Mouse (Mus musculus) stomach, postnatal 0 days (tissue): ENCODE results near the gene Trim26. TPM values are rescaled to one million over a fixed set of nuclear protein-coding genes. Genes with fewer than 3 reads are reported as not detected.
A peak's percentile ranks its signal among the peaks of the same experiment; 100 is the strongest.

Source experiments
- ATAC-seq: fragments of 200-750 bp; cut with Nextera tagmentation; 2 replicates; pipeline ENCODE4 v1.8.0; 2017; ENCODE audit not compliant: low FRiP score, low TSS enrichment
- DNase-seq: peaks from one replicate; pipeline ENCODE4 v3.0.0-alpha.2; 2016; ENCODE audit warnings: low spot score
- H3K27ac ChIP-seq: fragments of 300-500 bp; sonication (generic); replicated peaks from 2 replicates; pipeline ENCODE4 v1.5.1; 2014; ENCODE audit warnings: mild to moderate bottlenecking, control low read depth
- H3K27me3 ChIP-seq: fragments of 300-500 bp; sonication (generic); 2 replicates; pipeline ENCODE4 v1.6.1; 2014; ENCODE audit warnings: low read length; ENCODE audit not compliant: control insufficient read depth, insufficient read depth
- H3K36me3 ChIP-seq: fragments of 300-500 bp; sonication (generic); 2 replicates; pipeline ENCODE4 v1.6.1; 2014; ENCODE audit warnings: low read length, mixed read lengths; ENCODE audit not compliant: control insufficient read depth, insufficient read depth
- H3K4me1 ChIP-seq: fragments of 300-500 bp; sonication (generic); replicated peaks from 2 replicates; pipeline ENCODE4 v1.6.1; 2014; ENCODE audit warnings: antibody characterized with exemption; ENCODE audit not compliant: control insufficient read depth, insufficient read depth
- H3K4me2 ChIP-seq: fragments of 300-500 bp; sonication (generic); replicated peaks from 2 replicates; pipeline ENCODE4 v1.6.1; 2014; ENCODE audit warnings: low read depth, mild to moderate bottlenecking, control low read depth, moderate library complexity
- H3K4me3 ChIP-seq: fragments of 300-500 bp; sonication (generic); 2 replicates; pipeline ENCODE4 v1.5.1; 2014; ENCODE audit warnings: low read depth, low read length, control low read depth
- H3K9ac ChIP-seq: fragments of 300-500 bp; sonication (generic); 2 replicates; pipeline ENCODE4 v1.6.1; 2014; ENCODE audit warnings: mild to moderate bottlenecking, low read length, control low read depth, mixed read lengths
- H3K9me3 ChIP-seq: fragments of 300-500 bp; sonication (generic); 2 replicates; pipeline ENCODE4 v1.6.1; 2016; ENCODE audit warnings: low read length; ENCODE audit not compliant: control insufficient read depth
- CTCF ChIP-seq: IDR thresholded peaks from 2 replicates; pipeline ENCODE4 v1.5.1; 2016; ENCODE audit warnings: antibody characterized with exemption, low read depth, mild to moderate bottlenecking, moderate library complexity
- EP300 ChIP-seq: optimal IDR thresholded peaks from 2 replicates; pipeline ENCODE3; 2016; ENCODE audit warnings: antibody characterized with exemption
- WGBS: fragments of 180-500 bp; shearing (Covaris S2); extraction: QIAGEN DNeasy Blood & Tissue Kit; methylation state at CpG from one replicate; pipeline ENCODE4 v1.1.7; 2014; 5-methylcytosine and 5-hydroxymethylcytosine counted together
- polyA plus RNA-seq: library from polyadenylated mRNA; unstranded; fragments of >200 nt; fragmentation: Nextera tagmentation; extraction: Ambion mirVana; gene quantifications from 2 replicates; pipeline ENCODE4 v1.2.1, GENCODE M21; 2015

The Trim26 gene
- polyA plus RNA-seq, 1 experiment from 2014 or later = 22.9 TPM

DNA sequence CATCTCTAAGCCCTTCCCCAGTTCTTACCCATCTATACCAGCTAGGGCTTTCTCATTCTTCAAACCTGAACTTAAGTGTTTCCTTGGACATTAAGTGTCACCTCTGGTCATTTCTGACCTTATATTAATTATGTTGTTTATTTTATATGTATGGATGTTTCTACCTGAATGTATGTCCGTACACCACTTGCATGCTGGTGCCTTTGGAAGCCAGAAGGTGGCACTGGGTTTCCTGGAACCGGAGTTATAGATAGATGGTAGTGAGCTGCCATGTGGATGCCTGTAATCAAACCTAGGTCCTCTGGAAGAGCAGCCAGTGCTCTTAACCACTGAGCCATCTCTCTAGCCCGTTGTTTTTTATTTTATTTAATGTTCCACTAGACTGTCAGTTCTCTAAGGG lies 18.6 kb downstream of the Trim26 start:
- no peaks in the 10 kb centered on the region for H3K27me3 ChIP-seq
- H3K4me3 ChIP-seq = no peak overlapping the region
- TF ChIP-seq CTCF (no peak), EP300 (no peak)
- no peaks in the 10 kb centered on the region for H3K9me3 ChIP-seq
- DNase-seq (no peak), ATAC-seq (no peak)
- no peak overlapping the region for H3K9ac ChIP-seq
- H3K27ac ChIP-seq = no peak overlapping the region
- no peaks in the 10 kb centered on the region for H3K4me1 ChIP-seq
- H3K4me2 ChIP-seq = no peak overlapping the region
- H3K36me3 ChIP-seq = peaks cover 35% of the 10 kb centered on the region
- WGBS = 95% methylated on average over 3 of the region's 3 CpGs

DNA sequence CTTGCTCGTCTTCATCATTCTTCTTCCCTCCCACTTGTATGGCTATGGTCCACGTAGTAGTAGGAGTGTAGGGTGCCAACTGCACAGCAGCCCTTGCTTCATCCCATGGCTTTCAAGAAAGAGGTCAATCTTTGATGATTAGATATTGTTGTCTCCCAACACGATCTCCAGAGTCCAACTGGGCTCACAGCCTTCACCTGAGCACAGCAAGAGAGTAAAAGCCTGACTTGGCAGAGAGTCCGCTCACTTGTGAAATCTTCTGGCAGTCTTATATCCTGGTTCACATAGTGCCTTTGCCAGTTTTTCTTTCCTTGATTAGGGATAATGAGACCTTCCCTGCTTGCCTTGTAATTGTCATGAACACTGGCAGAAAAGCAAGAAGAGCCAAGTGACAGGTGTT lies 19.3 kb downstream of the Trim26 start:
- Histone ChIP-seq H3K9ac (no peak overlapping the region), H3K4me3 (no peak overlapping the region), H3K4me1 (no peaks in the 10 kb centered on the region), H3K36me3 (peaks cover 33% of the 10 kb centered on the region), H3K9me3 (no peaks in the 10 kb centered on the region), H3K27me3 (no peaks in the 10 kb centered on the region), H3K4me2 (no peak overlapping the region), H3K27ac (no peak overlapping the region)
- no peak for TF ChIP-seq EP300
- no peak for TF ChIP-seq CTCF
- WGBS = 92% methylated on average over 4 of the region's 4 CpGs
- no peak for ATAC-seq
- DNase-seq = no peak

DNA sequence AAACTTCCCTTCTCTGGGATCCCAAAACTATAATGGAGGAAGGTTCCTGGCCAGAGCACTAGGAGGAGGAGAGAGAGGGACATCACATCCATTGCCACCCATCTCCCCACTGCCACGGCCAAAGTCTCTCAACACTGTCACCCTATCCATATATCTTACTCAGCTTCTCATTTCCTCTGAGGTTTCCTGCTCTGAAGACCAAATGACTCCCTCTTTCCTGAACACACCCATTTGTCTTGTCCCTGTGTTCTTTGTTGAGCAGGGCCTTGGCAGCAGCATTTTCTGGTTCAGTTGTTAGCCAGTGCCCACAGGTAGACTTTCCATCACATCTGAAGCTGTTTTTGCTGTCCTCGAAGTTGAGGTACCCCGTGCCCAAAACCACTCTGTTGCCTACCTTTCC lies 21.2 kb downstream of the Trim26 start:
- WGBS = 84% methylated on average over 3 of the region's 3 CpGs

DNA sequence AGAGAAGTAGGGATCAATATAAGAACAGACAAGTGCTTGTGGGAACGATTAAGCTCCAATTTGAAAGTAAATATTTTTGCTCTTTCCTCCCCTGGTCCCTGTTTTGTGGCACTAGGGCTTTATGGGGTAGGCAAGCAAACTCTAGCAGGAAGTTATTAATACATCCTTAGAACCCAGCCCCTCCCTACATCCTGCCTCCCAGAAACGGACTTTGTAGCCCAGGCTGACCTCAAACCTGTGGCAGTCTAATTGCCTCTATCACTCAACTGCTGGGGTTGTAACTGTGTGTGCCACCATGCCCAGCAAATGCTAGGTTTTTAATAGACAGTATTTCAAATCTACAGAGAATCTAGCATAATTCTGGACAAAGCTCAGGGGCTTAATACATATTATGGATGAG lies 24.7 kb downstream of the Trim26 start:
- DNase-seq = no peak
- Histone ChIP-seq H3K9me3 (no peaks in the 10 kb centered on the region), H3K9ac (no peak overlapping the region), H3K27me3 (no peaks in the 10 kb centered on the region), H3K4me2 (no peak overlapping the region), H3K4me1 (no peaks in the 10 kb centered on the region), H3K36me3 (peaks cover 11% of the 10 kb centered on the region; the same call in 1 of the 2 replicates), H3K4me3 (no peak overlapping the region), H3K27ac (no peak overlapping the region)
- 43% methylated on average over 2 of the region's 2 CpGs for WGBS
- ATAC-seq = no peak
- TF ChIP-seq EP300 (no peak), CTCF (no peak)

More for the DNA sequence above, 21.2 kb downstream of the Trim26 start:
- TF ChIP-seq CTCF (no peak), EP300 (no peak)
- Histone ChIP-seq H3K9me3 (no peaks in the 10 kb centered on the region), H3K36me3 (peaks cover 21% of the 10 kb centered on the region), H3K27ac (no peak overlapping the region), H3K4me2 (no peak overlapping the region), H3K27me3 (no peaks in the 10 kb centered on the region), H3K4me1 (no peaks in the 10 kb centered on the region), H3K9ac (no peak overlapping the region), H3K4me3 (no peak overlapping the region)
- ATAC-seq (no peak), DNase-seq (no peak)

DNA sequence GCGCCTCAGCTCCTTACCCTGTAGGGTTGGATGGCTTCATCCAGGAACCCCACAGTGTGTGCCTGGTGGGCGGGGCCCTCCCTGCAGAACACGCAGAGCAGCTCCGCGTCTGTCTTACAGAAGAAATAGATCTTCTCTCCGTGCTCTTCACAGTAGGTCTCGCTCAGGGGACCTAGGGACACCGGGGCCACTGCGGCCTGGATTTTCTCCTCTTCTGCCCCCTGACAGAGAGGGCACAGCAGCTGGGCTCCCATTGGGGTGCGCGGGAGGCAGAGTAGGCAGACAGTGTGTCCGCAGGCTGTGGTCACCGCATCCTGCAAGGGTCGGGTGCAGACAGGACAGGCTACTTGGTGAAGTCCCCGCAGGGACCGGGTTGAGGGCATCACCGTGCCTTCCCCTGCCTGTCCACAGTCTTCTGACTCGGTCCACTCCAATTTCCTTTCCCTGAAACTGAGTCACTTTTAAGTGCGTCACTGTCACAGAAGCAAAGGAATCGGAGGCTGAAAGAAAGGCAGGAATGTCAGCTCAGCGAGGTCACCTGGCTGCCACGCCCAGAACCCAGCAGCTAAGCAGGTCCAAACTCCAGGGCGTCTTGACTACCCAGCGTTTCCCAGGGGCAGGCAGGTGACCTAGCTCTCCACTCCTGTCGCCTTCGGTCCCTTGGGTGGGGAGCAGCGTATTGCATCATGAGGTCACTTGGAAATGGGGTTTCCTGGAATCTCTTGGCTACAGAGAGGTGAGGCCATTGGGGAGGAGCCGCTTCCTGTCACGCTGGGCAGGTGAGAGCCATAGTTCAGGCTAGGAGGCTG lies 30.0 kb downstream of the Trim26 start, which contains the start of gene Trim15:
Gene Trim15 (minus strand): TSS at position 492 of the 809 bp plus-strand sequence.
- H3K27me3 ChIP-seq = no peaks in the 10 kb centered on the region
- H3K27ac ChIP-seq = peak within 1 kb of the TSS; percentile 69
- no peaks in the 10 kb centered on the region for H3K9me3 ChIP-seq
- peak; percentile 86 for DNase-seq
- H3K36me3 ChIP-seq = no peaks in the 10 kb centered on the region
- H3K4me1 ChIP-seq = no peaks in the 10 kb centered on the region
- H3K4me3 ChIP-seq = peak within 1 kb of the TSS; percentile 27; the same call in 1 of the 2 replicates
- H3K9ac ChIP-seq = 0 out of 2 replicates have a peak within 1 kb of the TSS, but pooled peaks have one; percentile 38
- H3K4me2 ChIP-seq = peak within 1 kb of the TSS; percentile 58
- peak; percentile 98 for ATAC-seq
- WGBS = 9% methylated on average over 29 of the region's 29 CpGs
- TF ChIP-seq EP300 (no peak), CTCF (no peak)

DNA sequence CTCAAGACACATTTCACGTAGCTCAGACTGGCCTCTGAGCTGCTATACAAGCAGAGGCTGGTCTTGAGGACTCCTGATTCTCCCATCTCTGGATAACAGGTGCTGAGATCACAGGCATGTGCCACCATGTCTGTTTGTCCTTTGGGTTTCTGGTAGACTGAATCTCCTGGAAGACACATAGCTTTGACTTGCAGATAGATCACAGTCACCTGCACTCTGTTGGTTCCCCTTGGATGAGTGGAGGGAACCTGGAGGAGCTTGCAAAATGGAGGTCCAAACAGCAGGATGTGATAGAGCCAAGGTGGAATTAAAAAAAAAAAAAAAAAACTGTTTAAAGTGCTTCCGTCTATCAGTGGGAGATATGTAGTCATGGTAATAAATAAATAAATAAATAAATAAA lies 31.9 kb downstream of the Trim26 start:
- ATAC-seq = no peak
- WGBS = 87% methylated on average over 2 of the region's 2 CpGs
- TF ChIP-seq CTCF = no peak
- TF ChIP-seq EP300 = no peak

More for the DNA sequence above, 31.9 kb downstream of the Trim26 start:
- no peak for DNase-seq
- no peak overlapping the region for H3K27ac ChIP-seq
- no peak overlapping the region for H3K9ac ChIP-seq
- H3K4me1 ChIP-seq = no peaks in the 10 kb centered on the region
- H3K4me3 ChIP-seq = no peak overlapping the region
- H3K4me2 ChIP-seq = no peak overlapping the region
- no peaks in the 10 kb centered on the region for H3K27me3 ChIP-seq
- no peaks in the 10 kb centered on the region for H3K36me3 ChIP-seq
- no peaks in the 10 kb centered on the region for H3K9me3 ChIP-seq
